Mouse (Mus musculus) small intestine, adult 2 months (tissue): Measurements from ENCODE around the gene Pnmt. TPM values are rescaled to one million over a fixed set of nuclear protein-coding genes. Genes with fewer than 3 reads are reported as not detected.

ENCODE experiments used
- H3K27ac ChIP-seq: fragments of 200-500 bp; 2 replicates; pipeline ENCODE4 v1.5.1; 2012; ENCODE audit warnings: low read depth, low read length, control low read depth, inconsistent platforms; ENCODE audit not compliant: insufficient read depth
- H3K27me3 ChIP-seq: fragments of 200-500 bp; 2 replicates; pipeline ENCODE4 v1.6.1; 2012; ENCODE audit warnings: mild to moderate bottlenecking, moderate library complexity, low read length, inconsistent platforms; ENCODE audit not compliant: control insufficient read depth, insufficient read depth
- H3K36me3 ChIP-seq: fragments of 200-500 bp; 2 replicates; pipeline ENCODE4 v1.6.1; 2012; ENCODE audit warnings: mild to moderate bottlenecking, low read length, control low read depth, inconsistent platforms; ENCODE audit not compliant: control insufficient read depth, insufficient read depth
- H3K4me1 ChIP-seq: fragments of 200-500 bp; 2 replicates; pipeline ENCODE4 v1.6.1; 2012; ENCODE audit warnings: low read length, inconsistent platforms, mixed read lengths; ENCODE audit not compliant: control insufficient read depth, insufficient read depth, insufficient read length
- H3K4me3 ChIP-seq: fragments of 200-500 bp; 2 replicates; pipeline ENCODE4 v1.5.1; 2012; ENCODE audit warnings: low read depth, mild to moderate bottlenecking, control low read depth, inconsistent platforms, low read length, moderate library complexity
- CTCF ChIP-seq: fragments of 200-500 bp; IDR thresholded peaks from 2 replicates; pipeline ENCODE4 v1.5.1; 2012; ENCODE audit warnings: low read depth, mild to moderate bottlenecking, control low read depth, inconsistent platforms, low read length, moderate library complexity, mixed read lengths; ENCODE audit not compliant: insufficient replicate concordance, insufficient read length; ENCODE audit errors: extremely low read depth
- POLR2A ChIP-seq: fragments of 200-500 bp; IDR thresholded peaks from 2 replicates; pipeline ENCODE4 v1.6.1; 2012; ENCODE audit warnings: low read depth, mild to moderate bottlenecking, control low read depth, inconsistent platforms, low read length, moderate library complexity
- WGBS: fragments of 180-500 bp; shearing (Covaris S2); methylation state at CpG from one replicate; pipeline ENCODE4 v1.1.7; 2018; 5-methylcytosine and 5-hydroxymethylcytosine counted together
- polyA plus RNA-seq: library from polyadenylated mRNA; depleted of rRNA; stranded (reverse); fragments of >200 nt; gene quantifications from 2 replicates; pipeline ENCODE4 v1.2.3, GENCODE M21; 2012

Gene Pnmt
- polyA plus RNA-seq, 1 experiment = not detected

GRCm38 (mm10) chr11:98358161-98359083 is 27.8 kb upstream of the Pnmt start, which contains the start of gene Stard3:
Gene Stard3, plus strand, starts transcription at chr11:98358368.
- Histone ChIP-seq H3K4me3 (peak within 1 kb of the TSS; percentile 92), H3K36me3 (peaks cover 17% of the 10 kb centered on the region), H3K4me1 (peaks cover 46% of the 10 kb centered on the region), H3K27me3 (no peaks in the 10 kb centered on the region), H3K27ac (peak within 1 kb of the TSS; percentile 90)
- TF ChIP-seq POLR2A (peak; percentile 86), CTCF (no peak)
- WGBS = 1% methylated on average over 60 of the region's 60 CpGs

GRCm38 (mm10) chr11:98360866-98361521 is 25.3 kb upstream of the Pnmt start:
- Histone ChIP-seq H3K4me3 (no peak overlapping the region), H3K27me3 (no peaks in the 10 kb centered on the region), H3K4me1 (peaks cover 30% of the 10 kb centered on the region), H3K36me3 (peaks cover 9% of the 10 kb centered on the region), H3K27ac (peak overlapping the region; percentile 38; the same call in 1 of the 2 replicates)
- WGBS = 72% methylated on average over 9 of the region's 9 CpGs
- TF ChIP-seq CTCF (no peak), POLR2A (no peak)

- Histone ChIP-seq H3K36me3 (peaks cover 1% of the 10 kb centered on the region; the same call in 1 of the 2 replicates), H3K27me3 (no peaks in the 10 kb centered on the region), H3K27ac (no peak overlapping the region), H3K4me1 (peaks cover 17% of the 10 kb centered on the region), H3K4me3 (no peak overlapping the region)
- no peak for TF ChIP-seq CTCF
- no peak for TF ChIP-seq POLR2A
- 58% methylated on average over 5 of the region's 5 CpGs for WGBS
Observed at GRCm38 (mm10) chr11:98363817-98364216, 22.4 kb upstream of the Pnmt start.

GRCm38 (mm10) chr11:98364410-98364809 is 21.8 kb upstream of the Pnmt start:
- Histone ChIP-seq H3K27ac (no peak overlapping the region), H3K27me3 (no peaks in the 10 kb centered on the region), H3K4me3 (no peak overlapping the region), H3K36me3 (peaks cover 1% of the 10 kb centered on the region; the same call in 1 of the 2 replicates), H3K4me1 (peaks cover 15% of the 10 kb centered on the region)
- no peak for TF ChIP-seq POLR2A
- 81% methylated on average over 5 of the region's 5 CpGs for whole genome bisulfite sequencing

GRCm38 (mm10) chr11:98366290-98366689 is 20.0 kb upstream of the Pnmt start:
- Histone ChIP-seq H3K4me3 (no peak overlapping the region), H3K27ac (no peak overlapping the region), H3K27me3 (no peaks in the 10 kb centered on the region), H3K36me3 (peaks cover 1% of the 10 kb centered on the region; the same call in 1 of the 2 replicates), H3K4me1 (peaks cover 11% of the 10 kb centered on the region)
- 65% methylated on average over 10 of the region's 10 CpGs for WGBS
- TF ChIP-seq POLR2A = no peak
- TF ChIP-seq CTCF = no peak

GRCm38 (mm10) chr11:98367171-98367862 is 18.9 kb upstream of the Pnmt start:
- TF ChIP-seq CTCF (no peak), POLR2A (no peak)
- Histone ChIP-seq H3K27ac (no peak overlapping the region), H3K4me3 (no peak overlapping the region), H3K4me1 (peaks cover 2% of the 10 kb centered on the region; the same call in 1 of the 2 replicates), H3K36me3 (peaks cover 1% of the 10 kb centered on the region; the same call in 1 of the 2 replicates), H3K27me3 (no peaks in the 10 kb centered on the region)
- WGBS = 78% methylated on average over 10 of the region's 10 CpGs

GRCm38 (mm10) chr11:98367863-98368186 is 18.4 kb upstream of the Pnmt start:
- Histone ChIP-seq H3K27me3 (no peaks in the 10 kb centered on the region), H3K4me3 (no peak overlapping the region), H3K27ac (no peak overlapping the region), H3K4me1 (no peaks in the 10 kb centered on the region), H3K36me3 (peaks cover 1% of the 10 kb centered on the region; the same call in 1 of the 2 replicates)
- 85% methylated on average over 7 of the region's 7 CpGs for WGBS
- no peak for TF ChIP-seq POLR2A
- no peak for TF ChIP-seq CTCF
